Mouse (Mus musculus): Measurements from ENCODE around the gene Slc12a7.

The Slc12a7 gene

GRCm38 (mm10) chr13:73818921-73819320 is 86.0 kb downstream of the Slc12a7 start:
- DNase-seq (ENCODE audit: low read depth), result no peak

- DNase-seq (ENCODE audit: low read depth), result no peak
Measured at GRCm38 (mm10) chr13:73821251-73821650, 88.4 kb downstream of the Slc12a7 start.

- peak; percentile 35 for DNase-seq (ENCODE audit: low read depth)
Measured at GRCm38 (mm10) chr13:73822187-73822800, 89.4 kb downstream of the Slc12a7 start.

GRCm38 (mm10) chr13:73823711-73824110 is 90.8 kb downstream of the Slc12a7 start:
- no peak for DNase-seq (ENCODE audit: low read depth)

- no peak for DNase-seq (ENCODE audit: low read depth)
Measured at GRCm38 (mm10) chr13:73827243-73827642, 94.3 kb downstream of the Slc12a7 start.

- DNase-seq (ENCODE audit: low read depth), result peak; percentile 21
Measured at GRCm38 (mm10) chr13:73831486-73831885, 98.6 kb downstream of the Slc12a7 start.

GRCm38 (mm10) chr13:73833809-73834208 is 100.9 kb downstream of the Slc12a7 start:
- DNase-seq (ENCODE audit: low read depth), result no peak

GRCm38 (mm10) chr13:73835791-73836190 is 102.9 kb downstream of the Slc12a7 start:
- DNase-seq (ENCODE audit: low read depth), result no peak

- DNase-seq (ENCODE audit: low read depth), result no peak
Measured at GRCm38 (mm10) chr13:73836491-73836890, 103.6 kb downstream of the Slc12a7 start.

GRCm38 (mm10) chr13:73837708-73838107 is 104.8 kb downstream of the Slc12a7 start:
- no peak for DNase-seq (ENCODE audit: low read depth)

GRCm38 (mm10) chr13:73839137-73839548 is 106.2 kb downstream of the Slc12a7 start:
- no peak for DNase-seq (ENCODE audit: low read depth)

GRCm38 (mm10) chr13:73839740-73840139 is 106.8 kb downstream of the Slc12a7 start:
- no peak for DNase-seq (ENCODE audit: low read depth)

- no peak for DNase-seq (ENCODE audit: low read depth)
Measured at GRCm38 (mm10) chr13:73842696-73843095, 109.8 kb downstream of the Slc12a7 start.

GRCm38 (mm10) chr13:73846589-73847464 is 113.9 kb downstream of the Slc12a7 start:
- DNase-seq (ENCODE audit: low read depth), result no peak

- DNase-seq (ENCODE audit: low read depth), result peak; percentile 17
Measured at GRCm38 (mm10) chr13:73847465-73847836, 114.6 kb downstream of the Slc12a7 start, which contains the start of gene Nkd2. Gene Nkd2 (minus strand): TSS chr13:73847631.
